Mouse (Mus musculus) forebrain, embryonic 14.5 days (tissue): ENCODE data around the gene H6pd. TPM values are rescaled to one million over a fixed set of nuclear protein-coding genes. Genes with fewer than 3 reads are reported as not detected.
A peak's percentile ranks its signal among the peaks of the same experiment; 100 is the strongest.

Source experiments
- ATAC-seq: fragments of 200-750 bp; cut with Nextera tagmentation; 2 replicates; pipeline ENCODE4 v1.8.0; 2017; ENCODE audit warnings: mild to moderate bottlenecking, moderate library complexity
- DNase-seq: peaks from one replicate; pipeline ENCODE4 v3.0.0-alpha.2; 2015; ENCODE audit warnings: low spot score
- H3K27ac ChIP-seq: fragments of 300-500 bp; sonication (generic); 2 replicates; pipeline ENCODE4 v1.5.1; 2014; ENCODE audit warnings: low read depth, mild to moderate bottlenecking, control low read depth, low read length, moderate library complexity
- H3K27me3 ChIP-seq: fragments of 300-500 bp; sonication (generic); replicated peaks from 2 replicates; pipeline ENCODE4 v1.6.1; 2014; ENCODE audit warnings: low read length, control low read depth, mixed read lengths; ENCODE audit not compliant: control insufficient read depth, insufficient read depth
- H3K36me3 ChIP-seq: fragments of 300-500 bp; sonication (generic); 2 replicates; pipeline ENCODE4 v1.6.1; 2014; ENCODE audit warnings: low read length, control low read depth; ENCODE audit not compliant: control insufficient read depth, insufficient read depth
- H3K4me1 ChIP-seq: fragments of 300-500 bp; sonication (generic); 2 replicates; pipeline ENCODE4 v1.6.1; 2014; ENCODE audit warnings: antibody characterized with exemption, low read length, control low read depth; ENCODE audit not compliant: control insufficient read depth, insufficient read depth
- H3K4me2 ChIP-seq: fragments of 300-500 bp; sonication (generic); 2 replicates; pipeline ENCODE4 v1.6.1; 2014; ENCODE audit warnings: mild to moderate bottlenecking, control low read depth, low read length
- H3K4me3 ChIP-seq: fragments of 300-500 bp; sonication (generic); 2 replicates; pipeline ENCODE4 v1.5.1; 2014; ENCODE audit warnings: low read depth, low read length, control low read depth
- H3K9ac ChIP-seq: fragments of 300-500 bp; sonication (generic); 2 replicates; pipeline ENCODE4 v1.6.1; 2014; ENCODE audit warnings: mild to moderate bottlenecking, low read length, control low read depth, moderate library complexity
- H3K9me3 ChIP-seq: fragments of 300-500 bp; sonication (generic); replicated peaks from 2 replicates; pipeline ENCODE4 v1.6.1; 2016; ENCODE audit warnings: low read length, control low read depth, mixed read lengths; ENCODE audit not compliant: control insufficient read depth
- WGBS: fragments of 180-500 bp; shearing (Covaris S2); extraction: QIAGEN DNeasy Blood & Tissue Kit; methylation state at CpG from one replicate; pipeline ENCODE4 v1.1.7; 2014; 5-methylcytosine and 5-hydroxymethylcytosine counted together
- polyA plus RNA-seq: library from polyadenylated mRNA; unstranded; fragments of >200 nt; fragmentation: Nextera tagmentation; extraction: Ambion mirVana; gene quantifications from 2 replicates; pipeline ENCODE4 v1.2.1, GENCODE M21; 2014

Gene H6pd
- polyA plus RNA-seq, 1 experiment from 2014 or later: 1.5 TPM

- H3K4me2 ChIP-seq: no peak overlapping the region
- DNase-seq (peak; percentile 59), ATAC-seq (no peak)
- no peaks in the 10 kb centered on the region for H3K27me3 ChIP-seq
- 62% methylated on average over 17 of the region's 17 CpGs for WGBS
- no peak overlapping the region for H3K4me3 ChIP-seq
- H3K9me3 ChIP-seq: no peaks in the 10 kb centered on the region
- no peaks in the 10 kb centered on the region for H3K36me3 ChIP-seq
- no peaks in the 10 kb centered on the region; the same call in 1 of the 2 replicates for H3K4me1 ChIP-seq
- H3K9ac ChIP-seq: no peak overlapping the region
- H3K27ac ChIP-seq: 0 out of 2 replicates have a peak overlapping the region, but pooled peaks have one; percentile 14
Observed at GRCm38 (mm10) chr4:149977801-149978544, 30.9 kb downstream of the H6pd start.

DNA sequence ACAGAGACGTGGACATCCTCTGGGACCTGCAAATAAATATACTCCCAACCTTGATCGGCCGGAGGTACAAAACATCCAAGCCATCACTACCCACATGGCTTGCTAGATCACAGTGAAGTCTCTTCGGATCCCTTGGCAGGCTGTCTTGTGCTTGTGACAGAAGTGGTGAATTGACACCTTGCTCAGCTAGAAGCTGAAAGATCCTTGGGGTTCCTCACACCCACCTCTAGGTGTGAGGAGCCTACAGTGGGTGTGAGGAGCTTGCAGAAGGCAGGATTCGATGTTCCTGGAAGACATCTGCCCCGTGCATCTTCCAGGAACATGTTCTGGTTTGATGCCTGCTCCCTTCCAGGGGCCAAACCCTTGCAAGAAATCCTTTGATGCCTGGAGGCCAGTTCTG lies 31.6 kb downstream of the H6pd start:
- Histone ChIP-seq H3K9me3 (no peaks in the 10 kb centered on the region), H3K27ac (peak overlapping the region; percentile 14; the same call in 1 of the 2 replicates), H3K4me2 (no peak overlapping the region), H3K36me3 (no peaks in the 10 kb centered on the region), H3K4me1 (no peaks in the 10 kb centered on the region; the same call in 1 of the 2 replicates), H3K9ac (no peak overlapping the region), H3K4me3 (no peak overlapping the region), H3K27me3 (no peaks in the 10 kb centered on the region)
- 82% methylated on average over 6 of the region's 6 CpGs for WGBS
- ATAC-seq (no peak), DNase-seq (no peak)

GRCm38 (mm10) chr4:149975730-149976254 lies 33.0 kb downstream of the H6pd start:
- WGBS: 73% methylated on average over 5 of the region's 5 CpGs

GRCm38 (mm10) chr4:149975291-149975690 lies 33.5 kb downstream of the H6pd start:
- Histone ChIP-seq H3K9me3 (no peaks in the 10 kb centered on the region), H3K27ac (no peak overlapping the region), H3K36me3 (no peaks in the 10 kb centered on the region), H3K4me1 (no peaks in the 10 kb centered on the region; the same call in 1 of the 2 replicates), H3K27me3 (no peaks in the 10 kb centered on the region), H3K4me2 (no peak overlapping the region), H3K9ac (no peak overlapping the region), H3K4me3 (no peak overlapping the region)
- ATAC-seq (no peak), DNase-seq (no peak)
- 85% methylated on average over 8 of the region's 8 CpGs for WGBS

More at GRCm38 (mm10) chr4:149975730-149976254, 33.0 kb downstream of the H6pd start:
- Histone ChIP-seq H3K9ac (no peak overlapping the region), H3K4me2 (no peak overlapping the region), H3K9me3 (no peaks in the 10 kb centered on the region), H3K4me3 (no peak overlapping the region), H3K27me3 (no peaks in the 10 kb centered on the region), H3K36me3 (no peaks in the 10 kb centered on the region), H3K27ac (no peak overlapping the region), H3K4me1 (no peaks in the 10 kb centered on the region; the same call in 1 of the 2 replicates)
- DNase-seq (no peak), ATAC-seq (no peak)

- 78% methylated on average over 9 of the region's 9 CpGs for WGBS
- DNase-seq: no peak
- Histone ChIP-seq H3K4me2 (no peak overlapping the region), H3K27me3 (no peaks in the 10 kb centered on the region), H3K4me1 (no peaks in the 10 kb centered on the region), H3K27ac (no peak overlapping the region), H3K36me3 (no peaks in the 10 kb centered on the region), H3K9ac (no peak overlapping the region), H3K9me3 (no peaks in the 10 kb centered on the region), H3K4me3 (no peak overlapping the region)
- no peak for ATAC-seq
Observed at GRCm38 (mm10) chr4:149971393-149971792, 37.4 kb downstream of the H6pd start.

DNA sequence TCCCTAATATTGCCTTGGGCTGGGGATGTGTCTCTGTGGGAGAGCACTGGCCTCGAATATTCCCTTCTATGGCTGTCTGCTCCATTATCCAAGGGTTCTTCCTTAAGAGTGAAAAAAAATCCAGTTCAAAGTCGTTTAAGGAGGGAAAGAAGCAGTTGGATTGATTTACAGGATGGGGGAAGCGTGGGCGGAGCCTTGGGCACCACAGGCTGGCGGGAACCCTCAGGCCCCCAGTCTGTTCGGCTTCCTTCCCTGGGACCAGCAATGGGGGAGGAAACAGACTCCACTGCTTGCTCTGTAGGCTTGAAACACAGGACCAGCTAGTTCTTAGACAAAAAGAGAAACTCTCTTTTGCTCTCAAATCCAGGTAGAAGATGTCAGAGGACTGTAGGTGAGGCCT lies 40.3 kb downstream of the H6pd start:
- no peak overlapping the region for H3K4me2 ChIP-seq
- ATAC-seq (no peak), DNase-seq (no peak)
- no peak overlapping the region for H3K9ac ChIP-seq
- no peak overlapping the region for H3K4me3 ChIP-seq
- H3K36me3 ChIP-seq: no peaks in the 10 kb centered on the region
- no peaks in the 10 kb centered on the region for H3K27me3 ChIP-seq
- 50% methylated on average over 6 of the region's 6 CpGs for WGBS
- no peak overlapping the region for H3K27ac ChIP-seq
- no peaks in the 10 kb centered on the region for H3K9me3 ChIP-seq
- no peaks in the 10 kb centered on the region for H3K4me1 ChIP-seq

GRCm38 (mm10) chr4:149966963-149967362 lies 41.9 kb downstream of the H6pd start:
- 87% methylated on average over 9 of the region's 9 CpGs for WGBS
- ATAC-seq: no peak

DNA sequence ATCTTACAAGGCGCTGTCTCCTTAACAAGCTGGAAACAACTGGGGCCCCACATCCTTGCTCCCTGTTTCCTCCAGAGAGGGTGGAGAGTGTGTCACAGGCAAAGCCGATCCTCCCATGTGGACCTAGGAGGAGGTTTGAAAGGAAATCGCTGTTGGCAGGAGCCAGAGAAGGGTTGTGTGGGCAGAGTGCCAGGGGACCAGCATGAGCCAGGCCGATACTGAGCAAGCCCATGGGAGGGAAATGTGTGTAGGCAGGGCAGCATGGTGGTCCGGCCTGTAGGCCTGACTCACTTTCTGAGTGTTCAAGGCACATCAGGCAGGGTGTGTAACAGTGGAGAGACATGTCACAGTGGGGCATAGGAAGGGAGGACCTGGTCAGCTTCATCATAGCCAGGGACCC lies 42.6 kb downstream of the H6pd start:
- 42% methylated on average over 5 of the region's 5 CpGs for WGBS
- no peak overlapping the region for H3K4me3 ChIP-seq
- H3K4me1 ChIP-seq: no peaks in the 10 kb centered on the region
- no peaks in the 10 kb centered on the region for H3K36me3 ChIP-seq
- H3K9me3 ChIP-seq: no peaks in the 10 kb centered on the region
- DNase-seq: peak; percentile 62
- no peak overlapping the region for H3K27ac ChIP-seq
- no peak overlapping the region for H3K4me2 ChIP-seq
- H3K9ac ChIP-seq: no peak overlapping the region
- H3K27me3 ChIP-seq: no peaks in the 10 kb centered on the region
- peak; percentile 34; the same call in 1 of the 2 replicates for ATAC-seq

More at GRCm38 (mm10) chr4:149966963-149967362, 41.9 kb downstream of the H6pd start:
- H3K4me1 ChIP-seq: no peaks in the 10 kb centered on the region
- H3K36me3 ChIP-seq: no peaks in the 10 kb centered on the region
- H3K27me3 ChIP-seq: no peaks in the 10 kb centered on the region
- H3K27ac ChIP-seq: no peak overlapping the region
- H3K4me2 ChIP-seq: no peak overlapping the region
- H3K4me3 ChIP-seq: no peak overlapping the region
- no peak overlapping the region for H3K9ac ChIP-seq
- DNase-seq: no peak
- H3K9me3 ChIP-seq: no peaks in the 10 kb centered on the region

DNA sequence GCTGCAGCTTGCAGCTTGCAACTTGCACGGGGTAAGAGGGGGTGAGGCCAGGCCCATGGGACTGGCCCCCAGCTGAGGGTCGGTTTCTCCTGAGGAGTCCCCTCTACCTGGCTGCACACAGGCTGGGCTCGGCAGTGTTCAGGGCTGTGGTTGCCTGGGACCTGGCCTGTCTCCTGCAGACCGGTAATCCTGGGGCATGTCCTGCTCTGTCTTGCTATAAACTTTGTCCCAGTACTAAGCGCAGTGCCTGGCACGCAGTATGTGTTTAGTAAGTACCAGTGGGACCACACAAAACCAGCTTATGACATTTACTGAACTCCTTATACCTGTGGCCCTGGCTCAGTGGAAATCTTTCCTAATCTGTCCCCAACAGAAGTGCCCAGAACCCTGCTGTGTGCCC lies 43.2 kb downstream of the H6pd start:
- 77% methylated on average over 6 of the region's 6 CpGs for WGBS
- Histone ChIP-seq H3K9ac (no peak overlapping the region), H3K27me3 (no peaks in the 10 kb centered on the region), H3K27ac (no peak overlapping the region), H3K36me3 (no peaks in the 10 kb centered on the region), H3K9me3 (no peaks in the 10 kb centered on the region), H3K4me1 (no peaks in the 10 kb centered on the region), H3K4me2 (no peak overlapping the region), H3K4me3 (no peak overlapping the region)
- no peak for ATAC-seq
- DNase-seq: no peak
